Mouse (Mus musculus): Measurements from ENCODE around the gene Sgms2. TPM values are rescaled to one million over a fixed set of nuclear protein-coding genes. Genes with fewer than 3 reads are reported as not detected.

Sgms2 gene
- polyA plus RNA-seq, 1 experiment = 0.51 TPM

DNA sequence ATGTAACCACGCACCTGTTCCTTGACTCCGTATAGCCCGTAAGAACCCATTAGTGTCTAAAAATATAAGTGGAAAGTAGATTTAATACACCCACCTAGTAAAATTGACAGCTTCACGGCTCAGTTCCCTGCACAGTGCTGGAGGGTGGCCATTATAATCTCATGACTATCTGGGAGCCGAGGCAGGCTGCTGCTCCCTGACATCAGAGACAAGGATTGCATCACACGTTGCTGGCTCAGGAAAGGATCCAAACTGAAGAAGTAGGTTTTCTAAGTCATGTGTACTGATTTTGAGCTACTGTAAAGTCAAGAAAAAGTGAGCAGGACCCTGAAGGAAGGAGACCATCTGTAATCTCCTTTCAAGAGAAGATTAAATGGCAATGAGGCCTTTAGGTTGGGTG, 8.4 kb upstream of the Sgms2 start:
- Histone ChIP-seq H3K27me3 (ENCODE audit: control insufficient read depth, insufficient read depth, low read length) (no peaks in the 10 kb centered on the region), H3K36me3 (ENCODE audit: control insufficient read depth, insufficient read depth, low read length) (no peaks in the 10 kb centered on the region), H3K4me1 (ENCODE audit: control insufficient read depth, insufficient read depth, insufficient read length) (no peaks in the 10 kb centered on the region), H3K27ac (ENCODE audit: insufficient read depth, low read length) (no peak overlapping the region), H3K4me3 (ENCODE audit: extremely low read depth, insufficient read depth, insufficient read length) (no peak overlapping the region)
- no peak for DNase-seq (ENCODE audit: low read depth in 1 of 2, low spot score in 2 of 2)
- TF ChIP-seq CTCF (IDR thresholded peaks at IDR 0.05; ENCODE audit: extremely low read depth, insufficient read depth, insufficient read length, insufficient replicate concordance) (no peak), POLR2A (IDR thresholded peaks at IDR 0.05; ENCODE audit: low read depth, low read length) (no peak)
- WGBS = 86% methylated on average over 6 of the region's 6 CpGs

DNA sequence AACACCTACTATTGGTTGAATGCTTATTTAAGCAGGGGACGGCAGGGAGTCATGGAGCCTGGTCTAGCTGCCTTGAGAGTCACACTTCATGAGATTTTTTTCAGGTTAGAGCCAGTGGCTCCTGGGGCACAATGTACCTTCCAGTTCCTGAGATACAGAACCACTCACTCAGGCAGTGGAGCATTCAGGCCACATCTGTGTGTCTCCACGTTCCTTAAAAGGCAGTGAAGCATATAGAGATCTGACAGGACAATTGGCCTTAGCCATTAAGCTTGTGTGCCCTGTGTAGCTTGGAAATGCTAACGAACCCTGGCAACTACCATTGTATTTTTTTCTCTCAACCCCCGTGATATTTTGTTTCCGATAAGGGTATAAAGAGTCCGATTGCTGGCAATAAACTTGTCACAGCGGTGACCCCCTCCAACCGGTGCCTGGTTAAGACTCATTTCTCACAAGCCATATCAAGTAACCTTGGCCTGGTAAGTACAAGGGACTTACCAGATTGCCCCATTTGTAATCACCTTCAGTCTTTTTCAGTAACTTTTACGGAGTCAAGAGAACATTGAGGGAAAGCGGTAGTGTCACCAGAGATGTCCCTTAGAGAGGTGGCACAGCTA, 5.4 kb upstream of the Sgms2 start:
- Histone ChIP-seq H3K27ac (ENCODE audit: insufficient read depth, low read length) (no peak overlapping the region), H3K4me1 (ENCODE audit: control insufficient read depth, insufficient read depth, insufficient read length) (no peaks in the 10 kb centered on the region)
- WGBS = 88% methylated on average over 10 of the region's 10 CpGs

DNA sequence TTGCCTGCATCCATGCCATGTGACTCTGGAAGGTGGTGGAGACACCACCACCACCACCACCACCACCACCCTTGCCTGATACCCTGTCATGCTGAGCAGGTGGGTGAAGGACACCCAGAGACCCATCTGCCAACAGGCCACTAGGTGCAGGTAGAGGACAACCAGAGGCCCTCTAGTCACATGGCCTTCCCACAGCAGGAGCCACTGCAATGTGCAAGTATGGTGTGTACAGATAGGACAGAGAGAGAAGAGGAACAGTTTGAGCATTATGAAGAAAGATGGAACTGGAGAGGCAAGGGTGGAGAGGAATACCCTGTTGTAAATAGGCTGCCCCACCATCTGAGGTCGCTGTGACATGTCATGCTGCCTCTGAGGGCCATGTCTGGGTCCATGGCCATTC, 3.9 kb upstream of the Sgms2 start:
- no peak for DNase-seq (ENCODE audit: low read depth in 1 of 2, low spot score in 2 of 2)
- no peaks in the 10 kb centered on the region for H3K36me3 ChIP-seq (ENCODE audit: control insufficient read depth, insufficient read depth, low read length)
- no peak for TF ChIP-seq CTCF (IDR thresholded peaks at IDR 0.05; ENCODE audit: extremely low read depth, insufficient read depth, insufficient read length, insufficient replicate concordance)
- TF ChIP-seq POLR2A (IDR thresholded peaks at IDR 0.05; ENCODE audit: low read depth, low read length) = no peak
- no peak overlapping the region for H3K27ac ChIP-seq (ENCODE audit: insufficient read depth, low read length)
- 60% methylated on average over 1 of the region's 1 CpGs for WGBS
- H3K4me3 ChIP-seq (ENCODE audit: extremely low read depth, insufficient read depth, insufficient read length) = no peak overlapping the region
- peaks cover 3% of the 10 kb centered on the region; the same call in 1 of the 2 replicates for H3K4me1 ChIP-seq (ENCODE audit: control insufficient read depth, insufficient read depth, insufficient read length)
- peaks cover 6% of the 10 kb centered on the region for H3K27me3 ChIP-seq (ENCODE audit: control insufficient read depth, insufficient read depth, low read length)

More for the DNA sequence above, 5.4 kb upstream of the Sgms2 start:
- Histone ChIP-seq H3K27me3 (ENCODE audit: control insufficient read depth, insufficient read depth, low read length) (no peaks in the 10 kb centered on the region), H3K36me3 (ENCODE audit: control insufficient read depth, insufficient read depth, low read length) (no peaks in the 10 kb centered on the region), H3K4me3 (ENCODE audit: extremely low read depth, insufficient read depth, insufficient read length) (no peak overlapping the region)
- TF ChIP-seq CTCF (IDR thresholded peaks at IDR 0.05; ENCODE audit: extremely low read depth, insufficient read depth, insufficient read length, insufficient replicate concordance) = no peak
- no peak for TF ChIP-seq POLR2A (IDR thresholded peaks at IDR 0.05; ENCODE audit: low read depth, low read length)
- DNase-seq (ENCODE audit: low read depth in 1 of 2, low spot score in 2 of 2) = no peak

DNA sequence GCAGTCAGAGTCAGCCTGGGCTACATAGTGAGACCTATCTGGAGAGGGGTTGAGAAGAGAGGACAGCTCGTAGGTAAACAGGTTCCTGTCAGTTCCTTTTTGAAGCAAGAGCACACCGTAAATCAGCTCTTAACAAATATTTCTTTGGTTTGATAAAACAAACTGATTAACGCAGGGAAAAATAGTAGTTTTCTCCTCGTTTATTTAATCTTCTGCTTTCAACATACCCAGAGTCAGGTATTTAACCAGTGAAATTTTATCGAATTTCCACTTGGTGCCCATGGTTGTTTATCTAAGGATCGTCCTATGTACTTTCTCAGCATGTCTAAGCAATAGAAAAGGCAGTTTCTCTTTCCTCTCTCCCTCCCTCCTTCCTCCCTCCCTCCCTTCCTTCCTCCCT, 2.0 kb upstream of the Sgms2 start:
- H3K36me3 ChIP-seq (ENCODE audit: control insufficient read depth, insufficient read depth, low read length) = no peaks in the 10 kb centered on the region
- peaks cover 12% of the 10 kb centered on the region for H3K27me3 ChIP-seq (ENCODE audit: control insufficient read depth, insufficient read depth, low read length)
- no peak for DNase-seq (ENCODE audit: low read depth in 1 of 2, low spot score in 2 of 2)
- TF ChIP-seq CTCF (IDR thresholded peaks at IDR 0.05; ENCODE audit: extremely low read depth, insufficient read depth, insufficient read length, insufficient replicate concordance) (no peak), POLR2A (IDR thresholded peaks at IDR 0.05; ENCODE audit: low read depth, low read length) (no peak)
- peaks cover 6% of the 10 kb centered on the region for H3K4me1 ChIP-seq (ENCODE audit: control insufficient read depth, insufficient read depth, insufficient read length)
- no peak overlapping the region for H3K27ac ChIP-seq (ENCODE audit: insufficient read depth, low read length)
- WGBS = 61% methylated on average over 6 of the region's 6 CpGs
- H3K4me3 ChIP-seq (ENCODE audit: extremely low read depth, insufficient read depth, insufficient read length) = no peak overlapping the region

DNA sequence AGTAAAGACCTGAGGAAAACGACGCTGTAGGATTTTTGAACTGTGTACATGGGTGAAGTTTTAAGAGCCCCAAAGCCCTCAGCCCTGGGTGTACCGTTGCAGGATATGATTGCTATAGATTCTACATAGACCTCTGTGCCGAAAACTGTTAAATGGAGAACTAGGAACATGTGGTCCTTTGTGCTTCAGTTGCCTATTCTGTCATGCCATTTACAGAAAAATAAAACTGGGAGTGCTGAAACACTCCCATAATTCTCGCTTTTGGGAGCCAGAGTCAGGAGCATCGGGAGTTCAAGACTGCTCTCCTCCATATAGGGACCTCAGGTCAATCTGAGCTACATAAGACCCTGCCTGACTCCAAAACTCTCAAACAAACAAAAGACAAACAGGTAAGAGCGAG, 769 bp upstream of the Sgms2 start:
- Histone ChIP-seq H3K36me3 (ENCODE audit: control insufficient read depth, insufficient read depth, low read length) (no peaks in the 10 kb centered on the region), H3K27ac (ENCODE audit: insufficient read depth, low read length) (no peak overlapping the region), H3K27me3 (ENCODE audit: control insufficient read depth, insufficient read depth, low read length) (peaks cover 12% of the 10 kb centered on the region), H3K4me1 (ENCODE audit: control insufficient read depth, insufficient read depth, insufficient read length) (peaks cover 6% of the 10 kb centered on the region), H3K4me3 (ENCODE audit: extremely low read depth, insufficient read depth, insufficient read length) (no peak overlapping the region)
- whole genome bisulfite sequencing = 90% methylated on average over 7 of the region's 7 CpGs
- TF ChIP-seq POLR2A (IDR thresholded peaks at IDR 0.05; ENCODE audit: low read depth, low read length) (no peak), CTCF (IDR thresholded peaks at IDR 0.05; ENCODE audit: extremely low read depth, insufficient read depth, insufficient read length, insufficient replicate concordance) (no peak)
- no peak for DNase-seq (ENCODE audit: low read depth in 1 of 2, low spot score in 2 of 2)

DNA sequence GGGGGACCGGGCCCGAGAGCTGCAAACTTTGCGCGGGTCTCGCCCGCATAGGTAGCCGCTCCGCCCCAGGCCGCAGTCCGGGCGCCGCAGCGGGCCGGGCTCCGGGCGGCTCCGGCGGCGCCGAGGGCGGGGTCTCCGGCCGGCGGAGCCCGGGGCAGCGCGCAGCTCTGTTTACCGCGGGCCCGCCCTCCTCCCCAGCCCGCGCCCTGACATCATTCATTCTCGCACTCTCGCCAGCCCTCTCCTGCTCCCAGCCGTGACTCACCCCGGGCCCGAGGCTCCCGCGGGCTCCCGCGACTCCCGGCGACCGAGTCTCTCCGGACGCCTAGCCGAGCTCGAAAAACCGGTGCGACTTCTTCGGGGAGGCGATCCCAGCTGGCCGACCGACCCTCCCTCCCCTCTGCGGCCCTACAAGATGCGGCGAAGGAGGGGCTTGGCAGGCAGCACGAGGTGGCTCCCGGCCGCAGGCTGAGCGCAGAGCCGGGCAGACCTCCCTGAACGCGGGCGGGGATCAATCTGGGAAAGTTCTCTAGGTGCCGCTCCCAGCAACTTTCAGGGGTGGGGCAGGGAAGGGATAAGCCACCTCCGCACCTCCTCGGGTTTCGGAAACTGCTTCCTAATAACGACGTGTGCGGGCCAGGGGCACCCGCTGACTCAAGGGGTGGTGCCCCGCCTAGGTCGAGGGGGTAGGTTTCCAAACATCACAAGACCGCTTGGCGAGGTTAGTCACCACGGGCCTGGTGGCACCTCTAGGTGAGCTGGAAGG, 885 bp downstream of the Sgms2 start:
- H3K27ac ChIP-seq (ENCODE audit: insufficient read depth, low read length) = peak overlapping the region; percentile 38; the same call in 1 of the 2 replicates
- H3K4me3 ChIP-seq (ENCODE audit: extremely low read depth, insufficient read depth, insufficient read length) = peak overlapping the region; percentile 46; the same call in 1 of the 2 replicates
- TF ChIP-seq POLR2A (IDR thresholded peaks at IDR 0.05; ENCODE audit: low read depth, low read length) (no peak), CTCF (IDR thresholded peaks at IDR 0.05; ENCODE audit: extremely low read depth, insufficient read depth, insufficient read length, insufficient replicate concordance) (no peak)
- WGBS = under 1% methylated on average over 78 of the region's 78 CpGs
- peaks cover 12% of the 10 kb centered on the region for H3K27me3 ChIP-seq (ENCODE audit: control insufficient read depth, insufficient read depth, low read length)
- no peaks in the 10 kb centered on the region for H3K36me3 ChIP-seq (ENCODE audit: control insufficient read depth, insufficient read depth, low read length)
- DNase-seq (ENCODE audit: low read depth in 1 of 2, low spot score in 2 of 2) = no peak
- H3K4me1 ChIP-seq (ENCODE audit: control insufficient read depth, insufficient read depth, insufficient read length) = peaks cover 6% of the 10 kb centered on the region

Data from spleen, adult 2 months (tissue).